Mouse (Mus musculus): ENCODE results near the gene Rwdd4a. TPM values are rescaled to one million over a fixed set of nuclear protein-coding genes. Genes with fewer than 3 reads are reported as not detected.

Gene Rwdd4a
- total RNA-seq, 4 experiments from 2014 or later, result 53.3 to 70.3 (median 58.0) TPM

DNA sequence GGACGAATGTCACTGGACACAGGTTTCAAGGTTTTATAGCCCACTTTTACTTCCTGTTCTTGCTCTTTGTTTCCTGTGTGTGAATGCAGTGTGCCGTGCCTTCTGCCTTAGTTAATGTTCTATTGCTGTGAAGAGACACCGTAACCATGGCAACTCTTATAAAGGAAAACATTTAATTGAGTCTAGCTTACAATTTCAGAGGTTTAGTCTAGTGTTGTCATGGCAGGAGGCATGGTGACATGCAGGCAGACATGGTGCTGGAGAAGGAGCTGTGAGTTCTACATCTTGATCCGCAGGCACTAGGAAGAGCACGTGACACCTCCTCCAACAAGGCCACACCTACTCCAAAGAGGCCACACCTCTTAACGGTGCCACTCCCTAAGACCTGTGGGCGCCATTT lies 48.0 kb downstream of the Rwdd4a start:
- DNase-seq (ENCODE audit: low spot score), result no peak

DNA sequence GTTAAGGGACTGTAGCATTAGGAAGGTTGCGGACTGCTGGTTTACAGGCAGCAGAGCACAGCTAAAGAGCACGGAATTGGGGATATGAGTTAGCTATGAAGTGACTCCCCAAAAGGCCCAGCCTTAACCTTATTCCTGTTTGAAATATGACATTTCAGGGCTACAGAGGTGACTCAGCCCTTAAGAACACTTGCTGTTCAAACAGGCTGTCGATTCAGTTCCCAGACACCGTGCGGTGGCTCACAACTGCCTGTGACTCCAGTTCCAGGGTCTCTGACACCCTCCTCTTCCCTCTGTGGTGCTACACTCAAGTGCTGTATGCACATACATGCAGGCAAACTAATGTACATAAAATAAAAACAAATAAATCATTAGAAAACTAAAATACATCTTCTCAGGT lies 55.2 kb downstream of the Rwdd4a start:
- no peak for DNase-seq (ENCODE audit: low spot score)

DNA sequence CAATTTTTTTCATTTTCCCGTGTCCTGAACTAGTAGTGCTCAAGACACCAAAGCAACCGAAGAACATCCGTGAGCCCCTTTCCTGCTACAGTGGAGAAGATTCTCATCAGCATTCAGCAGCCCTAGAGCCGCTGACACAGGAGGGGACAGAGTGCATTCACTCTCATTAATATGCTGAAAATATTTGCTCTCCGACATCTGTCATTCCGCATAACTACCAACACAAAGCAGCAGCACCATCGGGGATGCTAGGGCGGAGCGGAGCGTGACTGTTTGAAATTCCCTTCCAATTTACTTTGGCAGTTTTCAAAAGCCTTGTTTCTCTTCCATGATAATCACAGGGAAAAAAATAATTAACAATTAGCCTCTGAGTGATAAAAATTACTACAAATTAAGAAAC lies 56.9 kb downstream of the Rwdd4a start:
- no peak for DNase-seq (ENCODE audit: low spot score)

DNA sequence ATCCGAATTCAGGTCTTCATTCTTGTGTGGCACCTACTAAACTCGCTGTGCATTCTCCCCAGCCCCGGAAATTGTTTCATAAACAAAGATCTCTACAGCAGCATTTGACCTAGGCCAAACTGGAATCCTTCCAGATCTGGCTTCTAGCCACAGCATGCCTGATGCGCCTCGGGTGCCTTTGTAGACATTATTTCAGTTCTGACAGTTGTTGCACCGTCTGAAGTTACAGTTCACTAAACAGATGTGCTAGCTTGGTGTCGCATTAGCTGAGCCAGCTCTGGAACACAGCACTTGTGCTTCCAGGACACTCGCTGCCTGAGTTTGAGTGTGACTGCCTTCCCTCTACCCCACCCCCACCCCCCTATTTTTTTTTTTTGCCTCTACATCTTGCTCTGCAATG lies 67.2 kb downstream of the Rwdd4a start:
- DNase-seq (ENCODE audit: low spot score), result no peak

Small RNAs within 50 kb of the gene (microRNA-seq; reads per million reads assigned to microRNA genes)
- gene Gm27409, result not detected

Other genes with a start within 250 kb of the Rwdd4a start
- gene Stox2, start 87.3 kb upstream of the Rwdd4a start, total RNA-seq (2022), result 10 to 100 TPM in 2 of 4 experiments, 1 to 10 TPM in 2; 8.4 to 10.6 (median 10.0) TPM
- gene Trappc11, start 194 bp upstream of the Rwdd4a start, total RNA-seq (2022), result 10 to 100 TPM; 20.1 to 21.7 (median 20.8) TPM
- 1 to 10 TPM; 5.4 to 6.7 (median 5.5) TPM for gene Ing2, start 141.9 kb downstream of the Rwdd4a start, total RNA-seq (2022)
- 1 to 10 TPM; 7.8 to 8.7 (median 8.6) TPM for gene Cdkn2aip, start 180.3 kb downstream of the Rwdd4a start, total RNA-seq (2022)